Mouse (Mus musculus) spleen, postnatal 10 days (tissue): Measurements from ENCODE around the gene Olfr970.
"Not testable (repeated sequence)": the region's sequence is repeated elsewhere in the genome, so short reads cannot be mapped to it uniquely, and the experiment has no call there.

Experiments used
- DNase-seq, 2 experiments: peaks; one replicate each; pipeline ENCODE4 v3.0.0; 2021 to 2022; ENCODE audit warnings: low spot score in 2 of 2

Gene Olfr970

GRCm38 (mm10) chr9:39808560-39808959, at the start of gene Olfr970:
Gene Olfr970, plus strand, starts transcription at chr9:39808860.
- DNase-seq, result no peak

DNA sequence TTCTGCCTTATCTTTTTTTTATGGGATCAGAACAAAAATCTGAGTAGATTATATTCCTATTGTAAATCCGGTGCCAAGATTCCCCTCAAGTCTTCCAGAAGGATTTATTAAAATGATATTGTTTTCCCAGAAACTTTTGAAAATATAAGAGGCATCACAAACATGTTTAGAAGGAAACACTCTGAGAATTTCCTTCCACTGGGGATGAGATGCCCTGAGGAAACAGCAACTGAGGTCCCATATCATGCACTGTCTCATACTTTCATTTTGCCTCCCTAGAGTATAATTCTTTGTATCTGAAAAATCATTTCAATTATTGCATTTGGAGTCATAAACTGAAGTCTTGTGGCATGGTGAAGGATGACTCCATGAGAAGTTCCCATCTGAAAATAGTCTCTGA, 25.5 kb upstream of the Olfr970 start, which contains the start of gene Olfr968:
Gene Olfr968 (minus strand): TSS at position 101 of the 400 bp plus-strand sequence.
- no peak for DNase-seq

GRCm38 (mm10) chr9:39790558-39790957, 18.1 kb upstream of the Olfr970 start, which contains the start of gene Olfr969:
Gene Olfr969, plus strand, starts transcription at chr9:39790945.
- DNase-seq, result no peak

DNA sequence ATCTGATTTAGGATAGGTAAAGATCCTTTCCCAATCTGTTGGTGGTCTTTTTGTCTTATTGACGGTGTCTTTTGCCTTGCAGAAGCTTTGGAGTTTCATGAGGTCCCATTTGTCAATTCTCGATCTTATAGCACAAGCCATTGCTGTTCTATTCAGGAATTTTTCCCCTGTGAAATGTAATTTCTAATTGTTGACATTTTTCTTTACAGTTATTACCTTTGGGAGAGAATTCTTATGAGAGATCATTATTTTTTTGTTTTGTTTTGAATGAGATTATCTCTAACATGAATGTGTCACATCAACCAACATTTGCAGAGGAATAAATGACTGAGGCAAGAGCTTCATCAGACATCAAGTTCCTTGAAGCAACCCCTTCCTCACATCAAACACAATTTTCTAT, 27.9 kb downstream of the Olfr970 start, which contains the start of gene Olfr971:
Gene Olfr971 (plus strand): TSS at position 301 of the 400 bp plus-strand sequence.
- DNase-seq, result not testable (repeated sequence)

- no peak for DNase-seq
Measured at GRCm38 (mm10) chr9:39866122-39866521, 57.5 kb downstream of the Olfr970 start, which contains the start of gene Olfr972. Gene Olfr972, plus strand, starts transcription at chr9:39866422.
